Mouse (Mus musculus) bone marrow macrophage, adult 2 months (primary cell): ENCODE results near the gene Rec114. TPM values are rescaled to one million over a fixed set of nuclear protein-coding genes. Genes with fewer than 3 reads are reported as not detected.

Experiments
- H3K27ac ChIP-seq: 2 replicates; pipeline ENCODE4 v1.5.1; 2012; ENCODE audit warnings: low read depth, low read length; ENCODE audit not compliant: insufficient read depth
- H3K4me1 ChIP-seq: 2 replicates; pipeline ENCODE4 v1.6.1; 2012; ENCODE audit warnings: low read length; ENCODE audit not compliant: control insufficient read depth, insufficient read depth
- H3K4me3 ChIP-seq: 2 replicates; pipeline ENCODE4 v1.5.1; 2012; ENCODE audit warnings: mild to moderate bottlenecking, low read length, moderate library complexity; ENCODE audit not compliant: insufficient read depth
- CTCF ChIP-seq: IDR thresholded peaks from 2 replicates; pipeline ENCODE4 v1.5.1; 2012; ENCODE audit warnings: low read depth, mild to moderate bottlenecking, low read length, moderate library complexity
- POLR2A ChIP-seq: IDR thresholded peaks from 2 replicates; pipeline ENCODE4 v1.6.1; 2012; ENCODE audit warnings: mild to moderate bottlenecking, low read depth, low read length, borderline replicate concordance
- polyA plus RNA-seq: library from polyadenylated mRNA; stranded (reverse); fragments of >200 nt; gene quantifications from 2 replicates; pipeline ENCODE4 v1.2.4, GENCODE M21; 2012; ENCODE audit not compliant: missing spikeins, insufficient read depth, insufficient read length

The Rec114 gene
- polyA plus RNA-seq, 1 experiment = not detected

DNA sequence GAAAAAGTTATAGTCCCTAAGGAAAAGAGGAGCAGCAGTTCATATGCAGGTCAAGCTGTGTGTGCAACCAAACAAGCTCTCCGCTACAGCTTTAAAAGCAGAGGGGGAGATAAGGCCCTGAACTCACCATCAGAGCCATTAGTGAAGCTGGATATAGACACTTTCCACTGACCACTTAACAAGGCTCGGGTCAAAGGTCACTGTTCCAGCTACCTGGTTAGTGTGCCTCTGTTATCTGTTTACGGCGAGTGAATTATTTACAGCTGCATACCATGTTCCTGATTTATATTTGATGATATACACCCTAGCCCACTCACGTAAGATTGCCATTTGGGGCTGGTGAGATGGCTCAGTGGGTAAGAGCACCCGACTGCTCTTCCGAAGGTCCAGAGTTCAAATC lies 52.3 kb downstream of the Rec114 start:
- no peak overlapping the region for H3K4me3 ChIP-seq
- H3K27ac ChIP-seq = no peak overlapping the region
- no peaks in the 10 kb centered on the region for H3K4me1 ChIP-seq
- TF ChIP-seq CTCF (no peak), POLR2A (no peak)

DNA sequence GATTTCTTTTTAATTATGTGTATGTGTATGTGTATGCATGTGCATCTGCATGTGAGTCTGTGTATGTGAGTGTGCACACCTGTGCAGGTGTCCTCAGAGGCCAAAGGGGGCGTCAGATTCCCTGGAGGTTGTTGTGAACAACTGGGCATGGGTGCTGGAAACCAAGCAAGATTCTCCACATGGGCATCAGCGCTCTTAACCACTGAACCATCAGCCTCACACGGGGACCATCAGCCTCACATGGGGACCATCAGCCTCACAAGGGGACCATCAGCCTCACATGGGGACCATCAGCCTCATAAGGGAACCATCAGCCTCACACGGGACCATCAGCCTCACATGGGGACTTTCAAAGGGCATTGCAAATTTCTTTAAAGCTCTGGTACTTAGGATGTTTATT lies 53.1 kb downstream of the Rec114 start:
- TF ChIP-seq CTCF = no peak
- no peak for TF ChIP-seq POLR2A
- Histone ChIP-seq H3K27ac (no peak overlapping the region), H3K4me1 (no peaks in the 10 kb centered on the region), H3K4me3 (no peak overlapping the region)

DNA sequence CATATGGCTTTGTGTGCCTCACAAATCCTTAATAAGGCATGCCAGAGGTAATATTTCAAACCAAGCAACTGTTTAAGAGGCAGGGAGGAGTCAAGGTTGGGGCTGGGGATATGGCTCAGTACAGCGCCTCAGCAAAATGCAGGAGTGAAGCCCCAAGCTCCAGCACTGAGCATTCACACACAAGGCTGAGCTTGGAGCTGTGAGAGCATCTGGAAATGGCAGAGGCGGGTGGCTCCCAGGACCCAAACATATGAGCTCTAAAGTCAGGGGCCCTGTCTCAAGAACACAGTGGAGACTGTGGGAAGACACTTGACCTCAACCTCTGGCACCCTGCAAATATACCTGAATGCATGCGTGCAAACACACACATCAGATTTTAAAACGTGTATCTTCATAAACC lies 55.7 kb downstream of the Rec114 start:
- Histone ChIP-seq H3K4me1 (no peaks in the 10 kb centered on the region), H3K27ac (no peak overlapping the region), H3K4me3 (no peak overlapping the region)
- TF ChIP-seq POLR2A = no peak
- TF ChIP-seq CTCF = no peak

DNA sequence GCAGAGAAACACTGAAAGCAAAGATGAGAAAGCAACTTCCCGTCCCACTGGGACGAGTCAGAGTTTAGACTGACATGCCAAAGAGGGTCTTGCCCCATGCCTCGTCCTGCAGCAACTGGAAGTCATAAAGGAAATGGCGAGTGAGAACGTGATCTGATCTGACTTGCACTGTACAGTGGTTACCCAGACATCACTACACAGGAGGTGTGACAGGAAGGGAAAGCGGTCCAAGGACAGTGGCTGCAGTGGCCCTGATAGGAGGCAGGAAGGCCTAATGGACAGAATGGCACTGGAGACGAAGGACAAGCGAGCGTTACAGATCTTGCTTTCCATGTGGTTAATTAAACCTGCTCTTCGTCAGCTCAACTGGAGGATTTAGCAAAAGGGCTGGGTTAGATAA lies 58.5 kb downstream of the Rec114 start:
- Histone ChIP-seq H3K4me3 (no peak overlapping the region), H3K4me1 (no peaks in the 10 kb centered on the region), H3K27ac (no peak overlapping the region)
- no peak for TF ChIP-seq POLR2A
- TF ChIP-seq CTCF = no peak

GRCm38 (mm10) chr9:58683372-58683771 lies 60.4 kb downstream of the Rec114 start:
- no peaks in the 10 kb centered on the region for H3K4me1 ChIP-seq
- no peak overlapping the region for H3K27ac ChIP-seq
- H3K4me3 ChIP-seq = no peak overlapping the region
- TF ChIP-seq CTCF (no peak), POLR2A (no peak)

DNA sequence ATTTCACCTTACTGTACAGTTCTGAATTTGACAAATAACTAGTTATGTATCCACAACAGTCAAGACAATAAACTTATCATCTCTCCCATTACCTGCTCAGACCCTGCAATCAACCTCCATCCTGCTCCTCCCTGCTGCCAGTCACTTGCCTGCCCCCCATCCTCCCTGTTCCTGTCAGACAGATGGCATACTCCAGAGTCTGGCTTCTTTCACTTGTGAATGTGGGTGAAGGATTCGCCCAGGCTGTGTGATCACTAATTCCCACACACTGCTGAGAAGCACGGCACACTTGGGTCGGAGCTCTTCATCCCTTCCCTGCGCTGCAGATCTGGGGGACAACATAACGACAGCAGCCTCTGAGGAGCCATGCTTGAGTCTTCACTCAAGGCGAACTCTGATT lies 61.7 kb downstream of the Rec114 start:
- TF ChIP-seq POLR2A = no peak
- no peak for TF ChIP-seq CTCF
- no peak overlapping the region for H3K27ac ChIP-seq
- H3K4me1 ChIP-seq = no peaks in the 10 kb centered on the region
- H3K4me3 ChIP-seq = no peak overlapping the region

DNA sequence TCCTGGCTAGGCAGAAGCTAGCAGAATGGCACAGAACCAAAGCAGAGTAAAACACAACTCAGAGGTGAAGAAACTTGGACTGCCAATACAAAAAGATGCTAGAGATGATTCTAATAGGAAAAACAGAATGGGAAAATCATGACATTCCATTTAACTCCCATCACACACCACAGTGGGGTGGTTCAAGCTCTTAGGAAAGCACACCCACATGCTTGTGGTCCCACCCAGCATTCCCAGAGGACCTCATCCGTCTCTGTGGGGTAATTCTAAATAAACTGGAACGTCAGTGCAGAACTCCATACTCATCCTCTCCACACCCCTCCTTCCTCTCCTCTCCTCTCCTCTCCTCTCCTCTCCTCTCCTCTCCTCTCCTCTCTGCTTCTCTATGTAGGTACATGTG lies 62.4 kb downstream of the Rec114 start:
- no peak overlapping the region for H3K27ac ChIP-seq
- H3K4me1 ChIP-seq = no peaks in the 10 kb centered on the region
- no peak overlapping the region for H3K4me3 ChIP-seq
- TF ChIP-seq CTCF (no peak), POLR2A (no peak)

GRCm38 (mm10) chr9:58675371-58675770 lies 68.4 kb downstream of the Rec114 start:
- no peak for TF ChIP-seq POLR2A
- no peak for TF ChIP-seq CTCF
- Histone ChIP-seq H3K4me3 (no peak overlapping the region), H3K27ac (no peak overlapping the region), H3K4me1 (no peaks in the 10 kb centered on the region)

DNA sequence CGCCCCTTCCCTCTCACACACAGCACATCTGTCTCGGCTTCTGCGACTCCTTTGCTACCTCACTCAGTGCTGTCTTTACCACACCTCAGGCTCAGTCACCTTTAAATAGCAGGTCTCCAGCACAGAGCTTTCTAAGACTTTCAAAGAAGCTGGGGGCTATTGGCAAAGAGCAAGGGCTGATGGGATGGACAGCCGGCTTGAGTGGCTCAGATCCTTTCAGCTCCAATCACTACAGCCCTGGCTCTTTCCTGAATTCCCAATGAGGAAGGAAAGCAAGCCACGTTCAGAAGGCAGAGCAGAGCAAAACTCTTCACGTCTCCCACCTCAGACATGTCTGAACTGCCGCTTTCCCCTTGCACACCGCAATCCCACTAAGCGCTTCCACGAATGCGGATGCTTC lies 69.0 kb downstream of the Rec114 start:
- Histone ChIP-seq H3K4me1 (no peaks in the 10 kb centered on the region), H3K4me3 (no peak overlapping the region), H3K27ac (no peak overlapping the region)
- TF ChIP-seq POLR2A (no peak), CTCF (no peak)

DNA sequence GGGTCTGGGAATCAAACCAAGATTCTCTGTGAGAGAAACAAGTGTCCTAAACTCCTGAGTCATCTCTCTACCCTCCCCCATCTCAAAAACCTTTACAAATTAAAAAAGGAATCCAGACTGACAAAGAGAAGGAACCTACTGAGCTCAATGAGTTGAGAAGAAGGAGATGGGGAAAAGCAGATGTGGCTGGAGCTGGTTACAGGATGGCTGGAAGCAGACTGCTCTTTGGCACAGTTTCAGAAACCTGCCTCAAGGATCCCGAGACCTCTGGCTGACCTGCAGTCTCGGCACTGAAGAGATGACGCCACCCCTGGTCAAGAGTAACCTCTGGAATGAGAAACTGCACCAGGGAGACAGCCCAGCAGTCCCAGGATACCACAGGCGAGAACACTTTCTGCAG lies 71.3 kb downstream of the Rec114 start:
- no peak for TF ChIP-seq CTCF
- no peak for TF ChIP-seq POLR2A
- Histone ChIP-seq H3K4me1 (no peaks in the 10 kb centered on the region), H3K4me3 (no peak overlapping the region), H3K27ac (no peak overlapping the region)

GRCm38 (mm10) chr9:58669819-58670218 lies 73.9 kb downstream of the Rec114 start:
- no peaks in the 10 kb centered on the region for H3K4me1 ChIP-seq
- no peak overlapping the region for H3K27ac ChIP-seq
- no peak overlapping the region for H3K4me3 ChIP-seq
- TF ChIP-seq POLR2A (no peak), CTCF (no peak)
